Mouse (Mus musculus) kidney, adult 2 months (tissue): ENCODE measurements at regions not wholly inside any gene's neighbourhood (a gene's known extent, or its start where the extent isn't known, plus 50 kb on each side); places are given as distances from the start of the nearest gene placed in this dataset.

Source experiments
- CTCF ChIP-seq: fragments of 200-500 bp; conservative IDR thresholded peaks from 2 replicates; pipeline ENCODE4 v1.5.1; 2011; ENCODE audit warnings: low read depth, mild to moderate bottlenecking, control low read depth, low read length, moderate library complexity, mixed read lengths; ENCODE audit not compliant: insufficient read depth, insufficient read length
- POLR2A ChIP-seq: fragments of 200-500 bp; IDR thresholded peaks from one replicate; pipeline ENCODE4 v1.6.1; 2011; ENCODE audit warnings: low read depth, low read length, control low read depth

GRCm38 (mm10) chr7:64050246-64050645 is 103.4 kb upstream of the Trpm1 start:
- TF ChIP-seq POLR2A (no peak), CTCF (no peak)
